In the genomic region with DNA sequence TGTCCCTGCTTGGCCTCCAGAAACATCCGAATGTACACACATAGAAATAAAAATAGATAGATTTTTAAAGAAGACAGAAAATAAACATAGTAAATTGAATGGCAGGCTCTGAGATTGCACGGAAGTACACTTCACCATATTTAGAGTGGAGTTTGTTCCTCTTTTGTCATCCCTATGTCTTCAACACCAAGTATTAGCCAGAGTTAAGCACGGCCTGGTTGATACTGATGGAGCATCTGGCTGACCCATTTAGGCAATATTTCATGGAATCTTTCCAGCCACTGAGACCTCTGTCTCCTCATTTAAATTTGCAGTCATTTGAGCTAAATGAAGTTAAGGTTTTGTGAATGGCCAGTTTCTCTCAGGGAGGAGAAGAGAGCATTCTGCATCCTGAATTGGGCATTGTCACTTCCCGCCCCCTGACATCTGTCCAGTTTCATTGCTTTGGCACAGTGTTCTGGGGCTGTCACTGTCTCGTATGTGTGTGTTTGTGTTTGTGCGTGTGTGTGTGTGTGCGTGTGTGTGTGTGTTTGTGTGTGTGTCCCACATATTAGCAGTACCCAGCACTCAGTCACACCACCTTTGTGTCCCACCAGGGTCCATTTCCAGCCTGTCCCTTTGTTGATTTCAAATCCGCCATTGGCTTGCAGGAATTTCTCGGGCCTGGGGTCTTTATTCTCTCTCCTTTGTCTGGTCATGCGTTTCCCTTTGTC, we compare ENCODE assay signal across 13 mouse cellular contexts. TPM values are rescaled to one million over a fixed set of nuclear protein-coding genes. Genes with fewer than 3 reads are reported as not detected.
DNase-seq lines count a peak whose midpoint lies in the region; ATAC-seq lines count a peak whose summit lies in the region.
"Had no signal": no experiment of that assay in that cellular context is flagged by ENCODE, and none has a peak within 500 bp of the region (broad histone marks: within the 10 kb centered on the region; RNA-seq: fewer than 3 reads in every experiment).

No protein-coding gene starts in this region.

- H3K9ac ChIP-seq in lung, embryonic 16.5 days (ENCODE audit: low read length): no peak overlapping the region
- peak overlapping the region; percentile 30; the same call in 1 of the 2 replicates for H3K9ac ChIP-seq in forebrain, embryonic 12.5 days
- no peak overlapping the region for H3K9ac ChIP-seq in neural tube, embryonic 14.5 days (replicated peaks; ENCODE audit: low read depth, low read length)
- H3K9ac ChIP-seq in intestine, embryonic 16.5 days (ENCODE audit: low read depth, low read length): no peak overlapping the region
- no peak overlapping the region for H3K9ac ChIP-seq in intestine, embryonic 15.5 days
- H3K9ac ChIP-seq: heart, embryonic 12.5 days had no signal

- no peak for DNase-seq in lung, adult 18-20 months
- peak; percentile 12 to 54 for DNase-seq in lung, postnatal 4 days
- no peak for DNase-seq in natural killer cell, adult 2 months (ENCODE audit: low spot score in 2 of 2)
- DNase-seq: cerebellum, postnatal 36 days; layer of hippocampus, adult 9-11 months; right cerebral cortex, postnatal 4 days had no signal

- peak overlapping the region; percentile 43 for H3K27ac ChIP-seq in lung, embryonic 16.5 days (ENCODE audit: low read length)
- H3K27ac ChIP-seq in forebrain, embryonic 12.5 days: peak overlapping the region; percentile 78
- peak overlapping the region; percentile 13; the same call in 1 of the 2 replicates for H3K27ac ChIP-seq in neural tube, embryonic 14.5 days (ENCODE audit: low read depth, low read length)
- H3K27ac ChIP-seq in intestine, embryonic 16.5 days (ENCODE audit: low read length): no peak overlapping the region
- H3K27ac ChIP-seq in intestine, embryonic 15.5 days: no peak overlapping the region

- H3K27me3 ChIP-seq in lung, embryonic 16.5 days (ENCODE audit: control insufficient read depth, insufficient read depth, low read depth, low read length): peaks cover 13% of the 10 kb centered on the region
- H3K27me3 ChIP-seq in forebrain, embryonic 12.5 days: no peaks in the 10 kb centered on the region
- no peaks in the 10 kb centered on the region for H3K27me3 ChIP-seq in neural tube, embryonic 14.5 days (ENCODE audit: control insufficient read depth, insufficient read depth, low read length)
- H3K27me3 ChIP-seq in intestine, embryonic 16.5 days (replicated peaks; ENCODE audit: control insufficient read depth, insufficient read depth, low read length): peaks cover 15% of the 10 kb centered on the region
- peaks cover 14% of the 10 kb centered on the region for H3K27me3 ChIP-seq in intestine, embryonic 15.5 days (replicated peaks)

- peaks cover 6% of the 10 kb centered on the region for H3K4me1 ChIP-seq in lung, embryonic 16.5 days (replicated peaks; ENCODE audit: control insufficient read depth, insufficient read depth, low read length)
- peaks cover 46% of the 10 kb centered on the region for H3K4me1 ChIP-seq in forebrain, embryonic 12.5 days
- peaks cover 10% of the 10 kb centered on the region; the same call in 1 of the 2 replicates for H3K4me1 ChIP-seq in neural tube, embryonic 14.5 days (ENCODE audit: control insufficient read depth, insufficient read depth, low read length)
- H3K4me1 ChIP-seq in intestine, embryonic 16.5 days (ENCODE audit: control insufficient read depth, insufficient read depth, low read length): peaks cover 3% of the 10 kb centered on the region; the same call in 1 of the 2 replicates
- peaks cover 5% of the 10 kb centered on the region for H3K4me1 ChIP-seq in intestine, embryonic 15.5 days (replicated peaks)

- H3K36me3 ChIP-seq in lung, embryonic 16.5 days (ENCODE audit: control insufficient read depth, insufficient read depth, low read length): no peaks in the 10 kb centered on the region
- peaks cover 26% of the 10 kb centered on the region for H3K36me3 ChIP-seq in forebrain, embryonic 12.5 days (replicated peaks)
- H3K36me3 ChIP-seq in neural tube, embryonic 14.5 days (ENCODE audit: control insufficient read depth, insufficient read depth, low read length): peaks cover 5% of the 10 kb centered on the region; the same call in 1 of the 2 replicates
- H3K36me3 ChIP-seq in intestine, embryonic 16.5 days (ENCODE audit: control insufficient read depth, insufficient read depth, low read length): no peaks in the 10 kb centered on the region
- no peaks in the 10 kb centered on the region for H3K36me3 ChIP-seq in intestine, embryonic 15.5 days
- H3K36me3 ChIP-seq: heart, embryonic 12.5 days had no signal

- ATAC-seq in lung, embryonic 16.5 days (ENCODE audit: low read depth): peak; percentile 84
- peak; percentile 44; the same call in 1 of the 2 replicates for ATAC-seq in forebrain, embryonic 12.5 days (ENCODE audit: low FRiP score)
- no peak for ATAC-seq in neural tube, embryonic 14.5 days (ENCODE audit: low read depth)
- no peak for ATAC-seq in intestine, embryonic 16.5 days
- ATAC-seq in intestine, embryonic 15.5 days: no peak
- ATAC-seq: intestine, postnatal 0 days had no signal

- WGBS in lung, embryonic 16.5 days: 56% methylated on average over 10 of the region's 10 CpGs
- WGBS in forebrain, embryonic 12.5 days: 36% methylated on average over 10 of the region's 10 CpGs
- WGBS in neural tube, embryonic 14.5 days: 30% methylated on average over 10 of the region's 10 CpGs
- 72% methylated on average over 10 of the region's 10 CpGs for WGBS in intestine, embryonic 16.5 days
- WGBS in intestine, embryonic 15.5 days: 76% methylated on average over 10 of the region's 10 CpGs

- H3K9me3 ChIP-seq in lung, embryonic 16.5 days (ENCODE audit: control insufficient read depth, low read length): no peaks in the 10 kb centered on the region
- no peaks in the 10 kb centered on the region for H3K9me3 ChIP-seq in forebrain, embryonic 12.5 days
- no peaks in the 10 kb centered on the region for H3K9me3 ChIP-seq in neural tube, embryonic 14.5 days (ENCODE audit: control insufficient read depth, low read length)
- H3K9me3 ChIP-seq in intestine, embryonic 16.5 days (ENCODE audit: control insufficient read depth, low read length): no peaks in the 10 kb centered on the region
- no peaks in the 10 kb centered on the region for H3K9me3 ChIP-seq in intestine, embryonic 15.5 days
- H3K9me3 ChIP-seq: heart, embryonic 12.5 days had no signal

- no peak overlapping the region for H3K4me3 ChIP-seq in lung, embryonic 16.5 days (ENCODE audit: low read length)
- H3K4me3 ChIP-seq in forebrain, embryonic 12.5 days (replicated peaks): no peak overlapping the region
- H3K4me3 ChIP-seq in neural tube, embryonic 14.5 days (ENCODE audit: low read depth, low read length): no peak overlapping the region
- H3K4me3 ChIP-seq in intestine, embryonic 16.5 days (ENCODE audit: low read length): no peak overlapping the region
- no peak overlapping the region for H3K4me3 ChIP-seq in intestine, embryonic 15.5 days (replicated peaks)
- H3K4me3 ChIP-seq: heart, embryonic 12.5 days had no signal

- no peak overlapping the region for H3K4me2 ChIP-seq in lung, embryonic 16.5 days (ENCODE audit: low read depth, low read length)
- peak overlapping the region; percentile 34 for H3K4me2 ChIP-seq in forebrain, embryonic 12.5 days
- no peak overlapping the region for H3K4me2 ChIP-seq in neural tube, embryonic 14.5 days (ENCODE audit: low read depth, low read length)
- no peak overlapping the region for H3K4me2 ChIP-seq in intestine, embryonic 16.5 days (ENCODE audit: low read depth, low read length)
- no peak overlapping the region for H3K4me2 ChIP-seq in intestine, embryonic 15.5 days (replicated peaks)
- H3K4me2 ChIP-seq: heart, embryonic 12.5 days had no signal

RNA-seq across cellular contexts. Expression of gene Dpysl5, which starts 6.8 kb away (rescaled TPM):
- 4.7 and 4.8 TPM in 2 replicates for polyA plus RNA-seq in lung, embryonic 16.5 days (2015; fragmentation: Nextera tagmentation; extraction: Ambion mirVana)
- 109 and 134 TPM in 2 replicates for polyA plus RNA-seq in forebrain, embryonic 12.5 days (2016; fragmentation: Nextera tagmentation; extraction: Ambion mirVana)
- polyA plus RNA-seq in neural tube, embryonic 14.5 days (2014; fragmentation: Nextera tagmentation; extraction: Ambion mirVana): 178 and 203 TPM in 2 replicates
- 5.7 and 6.1 TPM in 2 replicates for polyA plus RNA-seq in intestine, embryonic 16.5 days (2015; fragmentation: Nextera tagmentation; extraction: Ambion mirVana)
- 6.6 and 7.1 TPM in 2 replicates for polyA plus RNA-seq in intestine, embryonic 15.5 days (2015; fragmentation: Nextera tagmentation; extraction: Ambion mirVana)

RNA-seq across cellular contexts. Expression of gene Cenpa, which starts 51.6 kb away (rescaled TPM):
- polyA plus RNA-seq in lung, embryonic 16.5 days (2015; fragmentation: Nextera tagmentation; extraction: Ambion mirVana): 280 and 298 TPM in 2 replicates
- polyA plus RNA-seq in forebrain, embryonic 12.5 days (2016; fragmentation: Nextera tagmentation; extraction: Ambion mirVana): 325 and 333 TPM in 2 replicates
- 23.7 and 29.3 TPM in 2 replicates for polyA plus RNA-seq in neural tube, embryonic 14.5 days (2014; fragmentation: Nextera tagmentation; extraction: Ambion mirVana)
- 166 and 186 TPM in 2 replicates for polyA plus RNA-seq in intestine, embryonic 16.5 days (2015; fragmentation: Nextera tagmentation; extraction: Ambion mirVana)
- 216 and 224 TPM in 2 replicates for polyA plus RNA-seq in intestine, embryonic 15.5 days (2015; fragmentation: Nextera tagmentation; extraction: Ambion mirVana)

Comparison
In these comparisons a context has a peak if more than half of its experiments do, and no peak if none do; other contexts are left out.
1. DNase-seq: peak in lung, postnatal 4 days (2 of 2); none in lung, adult 18-20 months (0 of 2) and natural killer cell, adult 2 months (0 of 2).
2. ATAC-seq: peak in lung, embryonic 16.5 days (single experiment) and forebrain, embryonic 12.5 days (single experiment); none in neural tube, embryonic 14.5 days (single experiment), intestine, embryonic 16.5 days (single experiment) and intestine, embryonic 15.5 days (single experiment).
3. H3K27ac ChIP-seq: peak in lung, embryonic 16.5 days (single experiment), forebrain, embryonic 12.5 days (single experiment) and neural tube, embryonic 14.5 days (single experiment); none in intestine, embryonic 16.5 days (single experiment) and intestine, embryonic 15.5 days (single experiment).
4. RNA of gene Dpysl5, which starts 6.8 kb away (polyA plus RNA-seq): 178 to 203 TPM in neural tube, embryonic 14.5 days and 109 to 134 TPM in forebrain, embryonic 12.5 days; 6.6 to 7.1 TPM in intestine, embryonic 15.5 days, 5.7 to 6.1 TPM in intestine, embryonic 16.5 days and 4.7 to 4.8 TPM in lung, embryonic 16.5 days; every median in the first group is over 10 times any median in the second.